Mouse (Mus musculus) thymus, postnatal 0 days (tissue): ENCODE measurements around the gene Fat2. TPM values are rescaled to one million over a fixed set of nuclear protein-coding genes. Genes with fewer than 3 reads are reported as not detected.

Experiments
- DNase-seq: peaks from one replicate; pipeline ENCODE4 v3.0.0-alpha.2; 2015; ENCODE audit warnings: low spot score
- polyA plus RNA-seq: library from polyadenylated mRNA; unstranded; fragments of >200 nt; fragmentation: Nextera tagmentation; extraction: Ambion mirVana; gene quantifications from 2 replicates; pipeline ENCODE4 v1.2.1, GENCODE M21; 2015

Gene Fat2
- polyA plus RNA-seq, result 0.51 and 0.55 TPM in 2 replicates

DNA sequence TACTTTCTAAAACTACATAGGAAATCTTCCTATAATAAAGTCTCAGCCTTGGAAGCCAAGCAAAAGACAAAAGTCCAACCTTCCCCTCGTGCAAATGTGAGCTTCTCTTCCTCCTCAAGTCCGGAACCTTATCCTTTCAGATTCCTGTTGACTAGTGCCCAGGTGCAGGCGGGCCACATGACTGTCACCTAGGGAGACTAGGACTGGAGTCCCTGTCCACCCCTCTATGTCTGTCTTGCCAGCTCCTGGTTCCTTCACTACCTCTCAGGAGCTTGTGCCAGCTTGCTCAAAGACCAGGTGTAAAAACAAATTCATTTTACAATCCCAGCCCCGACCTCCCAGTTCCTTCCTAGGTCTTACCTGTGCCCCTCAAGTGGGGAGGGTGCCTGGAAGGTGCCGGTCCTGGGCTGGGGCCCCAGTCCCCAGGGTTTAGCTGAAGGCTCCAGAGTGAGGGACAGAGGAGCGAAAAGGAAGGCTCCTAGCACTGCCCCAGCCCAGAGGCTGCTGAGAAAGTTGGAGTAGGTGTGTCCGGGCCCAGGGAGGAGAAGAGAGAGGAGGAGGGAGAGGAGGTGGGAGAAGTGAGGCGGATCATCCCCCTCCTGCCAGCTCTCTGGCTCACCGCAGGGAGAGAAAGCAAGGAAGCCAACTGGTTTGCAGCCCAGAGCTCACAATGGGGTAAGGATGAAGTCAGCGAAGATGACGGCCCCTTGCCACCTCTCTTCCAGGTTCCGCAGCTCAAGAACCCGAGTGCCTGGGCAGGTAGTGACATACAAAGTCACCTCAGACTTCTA lies at the start of gene Fat2:
Gene Fat2, minus strand, starts transcription at position 464 of the 791 bp plus-strand sequence.
- no peak for DNase-seq

DNA sequence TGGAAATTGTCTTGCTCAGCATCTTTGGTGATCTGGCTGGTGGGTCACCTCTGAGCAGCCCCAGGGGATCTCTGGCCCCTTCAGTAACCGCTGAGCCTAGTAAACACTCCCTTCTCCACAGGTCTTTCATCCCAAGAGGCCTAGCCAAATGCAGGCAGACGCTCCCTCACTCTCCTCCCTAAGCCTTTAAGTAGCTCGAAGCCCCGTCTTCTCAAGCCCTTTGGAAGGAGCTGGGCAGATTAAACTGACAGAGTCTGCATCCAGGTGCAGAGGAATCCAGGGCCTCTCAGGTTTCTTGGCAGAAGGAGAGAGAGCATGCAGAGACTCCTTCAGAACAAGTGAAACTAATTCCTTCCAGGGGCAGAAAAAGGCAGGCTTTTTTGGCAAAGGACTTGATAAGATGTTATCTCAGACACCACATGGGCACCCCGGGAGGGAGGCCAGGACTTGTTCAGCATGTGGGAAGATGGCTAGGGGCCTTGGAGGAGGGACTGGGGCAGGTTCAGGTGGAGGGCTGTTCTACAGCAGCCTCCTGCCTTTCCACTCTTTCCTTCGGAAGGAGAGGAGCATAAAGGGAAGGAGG lies 47.2 kb upstream of the Fat2 start:
- DNase-seq, result no peak

DNA sequence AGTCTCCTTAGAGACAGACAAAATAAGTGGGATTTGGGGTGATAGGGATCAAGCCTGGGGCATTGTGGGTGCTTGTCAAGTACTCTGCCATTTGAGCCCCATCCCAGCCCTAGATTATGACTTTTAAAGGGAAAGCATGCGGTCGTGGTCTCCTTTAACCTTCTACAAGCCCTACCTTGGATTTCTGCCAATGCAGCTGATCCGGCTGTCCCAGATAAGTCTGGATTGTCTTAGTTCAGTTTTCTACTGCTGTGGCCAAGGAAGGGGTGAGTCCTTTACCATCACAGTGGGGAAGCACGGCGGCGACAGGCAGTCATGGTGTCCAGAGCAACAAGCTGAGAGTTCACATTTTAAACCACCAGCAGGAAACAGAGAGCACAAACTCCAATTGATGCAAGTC lies 44.5 kb upstream of the Fat2 start:
- DNase-seq, result no peak

- no peak for DNase-seq
Observed at GRCm38 (mm10) chr11:55378371-55378770, 42.0 kb upstream of the Fat2 start.

DNA sequence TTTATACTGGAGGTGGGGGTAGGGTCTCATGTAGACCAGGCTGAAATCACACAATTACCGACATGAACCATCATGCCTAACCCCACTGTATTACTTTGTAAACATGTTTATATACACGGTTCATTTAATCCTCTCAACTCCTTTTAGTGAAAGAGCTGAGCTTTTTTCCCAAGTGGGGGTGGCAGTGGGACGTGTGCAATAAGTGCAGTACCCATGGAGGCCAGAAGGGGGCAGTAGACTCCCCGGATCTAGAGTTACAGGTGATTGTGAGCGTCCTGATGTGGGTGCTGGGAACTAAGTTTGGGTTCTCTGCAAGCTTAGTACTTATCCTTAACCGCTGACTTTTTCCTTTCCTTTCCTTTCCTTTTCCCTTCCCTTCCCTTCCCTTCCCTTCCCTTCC lies 37.5 kb upstream of the Fat2 start:
- DNase-seq, result peak; percentile 28

- no peak for DNase-seq
Observed at GRCm38 (mm10) chr11:55373373-55373772, 37.0 kb upstream of the Fat2 start.

GRCm38 (mm10) chr11:55372001-55372400 lies 35.6 kb upstream of the Fat2 start:
- DNase-seq, result no peak

GRCm38 (mm10) chr11:55369093-55369471 lies 32.7 kb upstream of the Fat2 start:
- no peak for DNase-seq

DNA sequence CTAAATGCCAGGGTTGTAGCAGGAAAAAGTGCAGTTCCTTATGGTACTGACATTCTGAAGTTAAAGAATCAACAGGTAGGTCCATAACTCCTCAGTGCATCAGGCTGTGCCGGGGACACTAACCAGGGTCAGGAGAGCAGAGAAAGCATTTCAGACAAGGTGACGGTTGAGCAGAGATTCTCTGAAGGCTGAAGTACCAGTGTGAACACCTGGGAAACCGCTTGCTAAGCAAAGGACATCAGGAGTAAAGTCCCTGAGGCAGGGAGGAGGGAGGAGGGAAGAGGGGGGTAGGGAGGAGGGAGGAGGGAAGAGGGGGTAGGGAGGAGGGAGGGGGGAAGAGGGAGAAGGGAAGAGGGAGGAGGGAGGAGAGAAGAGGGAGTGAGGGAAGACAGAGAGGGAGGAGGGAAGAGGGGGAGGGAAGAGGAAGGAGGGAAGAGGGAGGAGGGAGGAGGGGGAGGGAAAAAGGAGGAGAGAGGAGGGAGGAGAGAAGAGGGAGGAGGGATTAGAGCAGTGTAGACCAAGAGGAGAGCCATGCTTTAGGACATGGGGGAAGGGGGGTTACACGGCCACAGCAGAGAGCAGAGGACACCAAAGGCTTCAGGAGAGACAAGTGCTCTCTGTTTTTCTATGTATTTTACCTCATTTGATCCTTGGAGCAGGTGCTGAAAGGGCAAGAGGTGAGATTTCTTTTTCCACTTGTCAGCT lies 32.2 kb upstream of the Fat2 start:
- no peak for DNase-seq

DNA sequence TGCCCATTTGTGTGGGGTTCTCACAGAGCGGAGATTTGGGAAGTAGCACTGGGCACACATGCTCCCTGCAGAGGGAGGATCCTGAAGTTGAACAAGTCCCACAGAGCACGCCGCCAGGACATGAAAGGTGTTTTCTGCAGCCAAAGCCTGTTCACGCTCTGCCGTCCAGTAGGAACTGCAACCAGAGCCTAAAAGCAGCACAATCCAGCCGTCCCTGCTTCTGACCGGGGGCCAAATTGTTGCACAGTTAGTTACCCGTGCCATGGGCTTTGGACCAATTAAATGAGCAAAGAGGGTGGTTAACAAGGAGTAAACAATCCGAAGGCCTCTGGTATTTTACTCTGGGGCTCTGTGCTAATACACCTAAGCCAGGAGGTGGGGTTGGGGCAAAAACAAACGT lies 31.4 kb upstream of the Fat2 start:
- DNase-seq, result no peak

- no peak for DNase-seq
Observed at GRCm38 (mm10) chr11:55365840-55366239, 29.5 kb upstream of the Fat2 start.

- DNase-seq, result no peak
Observed at GRCm38 (mm10) chr11:55365242-55365641, 28.9 kb upstream of the Fat2 start.

GRCm38 (mm10) chr11:55364662-55365061 lies 28.3 kb upstream of the Fat2 start:
- no peak for DNase-seq

DNA sequence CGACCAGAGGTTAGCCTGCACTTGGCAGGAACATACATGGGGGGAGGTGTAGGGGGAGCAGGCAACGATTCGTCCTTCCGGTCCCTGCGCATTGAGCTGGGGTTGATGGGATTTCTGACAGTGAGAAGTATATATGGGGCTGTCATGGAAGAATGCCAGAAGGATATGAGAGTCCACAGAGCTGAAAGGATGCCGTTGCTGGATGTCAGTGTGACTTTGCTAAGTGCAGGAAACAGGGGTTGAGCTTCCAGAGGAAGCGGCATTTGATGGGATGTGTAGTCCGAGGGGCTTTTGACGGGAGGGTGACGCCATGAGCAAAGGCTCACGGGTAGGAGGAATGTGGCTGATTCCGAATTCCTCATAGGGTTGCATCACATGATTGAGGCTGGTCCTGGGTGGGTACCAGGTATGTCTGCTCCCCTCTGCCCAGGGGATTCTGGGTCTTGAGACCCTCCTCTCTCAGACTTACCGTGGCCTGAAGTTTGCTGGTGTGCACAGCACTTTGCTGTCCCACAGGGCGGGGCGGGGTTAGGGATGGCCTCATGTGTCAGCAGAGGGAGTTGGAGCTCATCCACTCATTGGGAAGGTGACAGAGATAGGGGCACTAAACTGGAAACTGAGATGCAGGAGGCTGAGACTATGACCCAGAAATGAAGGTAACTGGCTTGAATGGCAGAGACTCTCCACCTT lies 21.9 kb upstream of the Fat2 start:
- no peak for DNase-seq

DNA sequence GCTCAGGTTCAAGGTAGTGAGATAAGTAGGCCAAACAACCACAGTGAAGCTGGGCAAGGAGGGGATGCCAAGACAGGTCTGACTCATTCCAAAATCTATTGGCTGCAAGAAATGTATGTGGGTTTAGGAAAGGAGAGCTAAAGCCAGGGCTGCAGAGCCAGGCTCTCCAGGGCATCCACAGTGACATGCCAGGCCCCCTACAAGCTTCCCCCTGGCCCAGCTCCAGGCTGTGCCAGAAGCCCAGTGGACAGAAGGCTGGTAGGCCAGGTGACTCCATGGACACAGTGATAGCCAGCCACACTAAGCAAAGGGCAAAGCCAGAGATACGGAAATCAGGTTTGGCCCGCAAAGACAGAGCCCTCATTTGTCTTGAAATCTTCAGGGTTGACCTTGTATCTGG lies 20.5 kb upstream of the Fat2 start:
- DNase-seq, result no peak

- no peak for DNase-seq
Observed at GRCm38 (mm10) chr11:55341961-55342371, 5.6 kb upstream of the Fat2 start.

DNA sequence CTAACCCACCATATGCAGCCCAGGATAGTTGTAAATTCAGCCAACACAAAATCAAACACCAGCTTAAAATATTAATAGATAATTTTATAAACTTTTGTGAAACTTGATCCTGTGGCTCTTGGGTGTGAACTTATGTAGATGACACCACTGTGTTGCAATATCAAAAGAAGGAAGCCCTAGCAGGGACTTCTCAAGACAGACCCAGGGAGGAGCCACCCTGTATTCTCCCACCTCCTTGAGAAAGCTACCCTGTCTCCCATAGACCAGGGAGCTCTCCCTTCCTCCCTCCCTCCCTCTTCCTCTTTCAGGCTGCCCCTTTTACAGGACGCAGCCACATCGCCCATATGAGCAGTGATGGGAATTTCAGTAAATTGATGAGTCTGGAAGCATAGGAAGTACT lies 4.4 kb upstream of the Fat2 start:
- no peak for DNase-seq

GRCm38 (mm10) chr11:55337032-55337769 lies 837 bp upstream of the Fat2 start:
- DNase-seq, result no peak

- no peak for DNase-seq
Observed at GRCm38 (mm10) chr11:55335314-55336076, 869 bp downstream of the Fat2 start.

GRCm38 (mm10) chr11:55334545-55334944 lies 1.8 kb downstream of the Fat2 start:
- no peak for DNase-seq
